Mouse (Mus musculus): ENCODE measurements around the gene Rcvrn. TPM values are rescaled to one million over a fixed set of nuclear protein-coding genes. Genes with fewer than 3 reads are reported as not detected.

Rcvrn gene
- polyA plus RNA-seq, 1 experiment = not detected

DNA sequence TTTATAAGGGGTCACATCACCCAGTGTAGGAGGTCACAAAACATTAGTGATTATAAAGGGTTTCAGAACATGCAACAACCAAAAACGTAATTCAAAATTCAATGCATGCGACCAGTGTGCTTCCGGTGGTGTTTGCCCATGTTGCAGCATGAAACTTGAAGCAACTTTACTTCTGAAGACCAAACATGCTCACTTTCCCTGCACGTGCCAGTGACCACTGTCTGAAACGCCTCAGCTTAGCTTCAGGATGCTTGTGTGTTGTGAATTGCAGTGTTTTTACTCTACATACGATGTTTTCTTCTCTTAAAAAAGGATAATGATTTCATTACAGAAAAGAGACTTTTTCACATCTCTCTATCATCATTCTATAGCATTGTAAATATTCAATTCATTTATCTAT lies 43.2 kb downstream of the Rcvrn start:
- no peaks in the 10 kb centered on the region for H3K4me1 ChIP-seq (ENCODE audit: control insufficient read depth, insufficient read depth, low read length)
- no peak overlapping the region for H3K4me3 ChIP-seq (ENCODE audit: insufficient read depth, low read length)
- TF ChIP-seq CTCF (IDR thresholded peaks at IDR 0.05; ENCODE audit: low read depth, low read length) = no peak
- TF ChIP-seq POLR2A (IDR thresholded peaks at IDR 0.05; ENCODE audit: borderline replicate concordance, low read depth, low read length) = no peak
- no peak overlapping the region for H3K27ac ChIP-seq (ENCODE audit: insufficient read depth, low read depth, low read length)

DNA sequence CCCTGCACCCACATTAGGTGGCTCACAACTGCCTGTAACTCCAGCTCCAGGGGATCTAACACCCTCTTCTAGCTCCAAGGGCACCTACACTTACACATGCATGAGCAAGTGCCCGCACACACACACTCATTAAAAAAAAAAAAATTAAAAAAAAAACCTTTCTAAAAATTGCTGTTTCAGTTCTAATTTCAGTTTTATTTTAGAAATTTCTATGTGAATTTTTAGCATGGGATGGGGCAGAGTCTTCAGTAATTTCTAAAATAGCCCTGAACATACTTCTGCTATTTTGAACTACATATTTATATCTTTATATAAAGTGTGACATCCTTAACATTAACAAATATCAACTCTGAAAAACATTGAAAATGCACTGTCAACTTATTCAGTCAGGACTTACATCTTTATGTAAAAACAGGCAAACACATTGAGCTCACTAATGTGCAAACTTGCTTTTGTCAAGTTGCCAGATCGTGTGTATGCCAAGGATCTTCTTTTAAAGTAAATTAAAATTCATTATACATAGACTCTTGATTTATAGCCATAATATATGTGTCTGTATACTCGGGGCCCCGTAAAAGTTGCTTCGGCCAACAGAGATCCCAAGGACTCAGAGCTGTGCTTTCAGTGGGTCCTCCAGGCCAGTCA lies 43.8 kb downstream of the Rcvrn start:
- H3K4me1 ChIP-seq (ENCODE audit: control insufficient read depth, insufficient read depth, low read length) = no peaks in the 10 kb centered on the region

DNA sequence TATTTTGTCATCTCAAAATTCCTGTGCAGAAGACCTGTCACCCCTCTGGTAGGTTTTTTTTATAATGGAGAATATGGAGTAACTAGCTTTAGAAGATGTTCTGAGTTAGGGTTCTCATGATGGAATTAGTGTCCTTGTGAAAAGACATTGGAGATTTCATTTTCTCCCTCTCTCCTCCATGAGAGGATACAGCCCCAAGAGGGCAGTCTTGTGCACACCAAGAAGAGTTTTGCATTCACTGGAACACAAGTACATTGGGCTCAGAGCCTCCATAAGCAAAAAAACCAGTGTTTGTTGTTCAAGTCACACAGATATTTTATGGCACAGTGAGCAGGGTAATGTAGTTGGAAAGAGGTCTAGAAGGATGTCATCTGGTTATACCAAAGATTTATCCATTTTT lies 46.4 kb downstream of the Rcvrn start:
- Histone ChIP-seq H3K4me1 (ENCODE audit: control insufficient read depth, insufficient read depth, low read length) (no peaks in the 10 kb centered on the region), H3K4me3 (ENCODE audit: insufficient read depth, low read length) (no peak overlapping the region), H3K27ac (ENCODE audit: insufficient read depth, low read depth, low read length) (no peak overlapping the region)
- no peak for TF ChIP-seq POLR2A (IDR thresholded peaks at IDR 0.05; ENCODE audit: borderline replicate concordance, low read depth, low read length)
- no peak for TF ChIP-seq CTCF (IDR thresholded peaks at IDR 0.05; ENCODE audit: low read depth, low read length)

More for the DNA sequence above, 43.8 kb downstream of the Rcvrn start:
- TF ChIP-seq CTCF (IDR thresholded peaks at IDR 0.05; ENCODE audit: low read depth, low read length) (no peak), POLR2A (IDR thresholded peaks at IDR 0.05; ENCODE audit: borderline replicate concordance, low read depth, low read length) (no peak)
- Histone ChIP-seq H3K4me3 (ENCODE audit: insufficient read depth, low read length) (no peak overlapping the region), H3K27ac (ENCODE audit: insufficient read depth, low read depth, low read length) (no peak overlapping the region)

Other genes with a start within 250 kb of the Rcvrn start
- 315 and 355 TPM in 2 replicates for gene Gas7, start 239.9 kb upstream of the Rcvrn start, polyA plus RNA-seq (2012; ENCODE audit: insufficient read depth, insufficient read length, missing spikeins)
- gene Glp2r, start 75.8 kb downstream of the Rcvrn start, polyA plus RNA-seq (2012; ENCODE audit: insufficient read depth, insufficient read length, missing spikeins) = not detected in 2 replicates
- not detected in 2 replicates for gene Gsg1l2, start 79.3 kb downstream of the Rcvrn start, polyA plus RNA-seq (2012; ENCODE audit: insufficient read depth, insufficient read length, missing spikeins)
- not detected in 2 replicates for gene Dhrs7c, start 102.9 kb downstream of the Rcvrn start, polyA plus RNA-seq (2012; ENCODE audit: insufficient read depth, insufficient read length, missing spikeins)
- gene Usp43, start 226.8 kb downstream of the Rcvrn start, polyA plus RNA-seq (2012; ENCODE audit: insufficient read depth, insufficient read length, missing spikeins) = not detected in 2 replicates

All from bone marrow macrophage, adult 2 months (primary cell).